Mouse (Mus musculus): ENCODE data around the gene Haus2.
"Not testable (repeated sequence)": the region's sequence is repeated elsewhere in the genome, so short reads cannot be mapped to it uniquely, and the experiment has no call there.

Gene Haus2

GRCm38 (mm10) chr2:120608830-120609723, at the start of gene Haus2, which contains the start of gene Lrrc57:
Gene Haus2 (plus strand): TSS chr2:120609383.
Gene Lrrc57 (minus strand): TSS chr2:120609520.
- in situ Hi-C loops (cut with MboI, MseI) = loop anchor here (25.0 kb wide), 1 partner anchor 922 kb away; the partner anchor contains the start of gene Rtf1

- in situ Hi-C loops (cut with MboI, MseI) = no loop called here
These were observed 47.7 kb upstream of the Haus2 start for GRCm38 (mm10) chr2:120561524-120561923.

- in situ Hi-C loops (cut with MboI, MseI) = no loop called here
These were observed 46.3 kb upstream of the Haus2 start for GRCm38 (mm10) chr2:120562859-120563234.

GRCm38 (mm10) chr2:120563235-120563990, 45.8 kb upstream of the Haus2 start, which contains the start of gene Zfp106:
Gene Zfp106 (minus strand): TSS chr2:120563843.
- in situ Hi-C loops (cut with MboI, MseI) = no loop called here

GRCm38 (mm10) chr2:120564548-120565188, 44.5 kb upstream of the Haus2 start:
- in situ Hi-C loops (cut with MboI, MseI) = not testable (repeated sequence)

GRCm38 (mm10) chr2:120565363-120565762, 43.8 kb upstream of the Haus2 start:
- in situ Hi-C loops (cut with MboI, MseI) = no loop called here

GRCm38 (mm10) chr2:120566886-120567797, 42.0 kb upstream of the Haus2 start, which contains the start of gene Snap23:
Gene Snap23 (plus strand): TSS chr2:120567671.
- in situ Hi-C loops (cut with MboI, MseI) = no loop called here

GRCm38 (mm10) chr2:120567798-120568320, 41.3 kb upstream of the Haus2 start:
- in situ Hi-C loops (cut with MboI, MseI) = no loop called here

- in situ Hi-C loops (cut with MboI, MseI) = no loop called here
These were observed 38.1 kb upstream of the Haus2 start for GRCm38 (mm10) chr2:120571081-120571480.

GRCm38 (mm10) chr2:120572161-120572560, 37.0 kb upstream of the Haus2 start:
- in situ Hi-C loops (cut with MboI, MseI) = not testable (repeated sequence)

GRCm38 (mm10) chr2:120575121-120575520, 34.1 kb upstream of the Haus2 start:
- in situ Hi-C loops (cut with MboI, MseI) = no loop called here

- in situ Hi-C loops (cut with MboI, MseI) = no loop called here
These were observed 33.2 kb upstream of the Haus2 start for GRCm38 (mm10) chr2:120575978-120576377.

- in situ Hi-C loops (cut with MboI, MseI) = no loop called here
These were observed 31.4 kb upstream of the Haus2 start for GRCm38 (mm10) chr2:120577799-120578198.

- in situ Hi-C loops (cut with MboI, MseI) = no loop called here
These were observed 30.9 kb upstream of the Haus2 start for GRCm38 (mm10) chr2:120578286-120578685.

- in situ Hi-C loops (cut with MboI, MseI) = no loop called here
These were observed 19.4 kb upstream of the Haus2 start for GRCm38 (mm10) chr2:120589759-120590158.

- in situ Hi-C loops (cut with MboI, MseI) = no loop called here
These were observed 17.0 kb upstream of the Haus2 start for GRCm38 (mm10) chr2:120592227-120592626.

- in situ Hi-C loops (cut with MboI, MseI) = no loop called here
These were observed 11.4 kb upstream of the Haus2 start for GRCm38 (mm10) chr2:120597734-120598133.

- in situ Hi-C loops (cut with MboI, MseI) = no loop called here
These were observed 9.7 kb upstream of the Haus2 start for GRCm38 (mm10) chr2:120599506-120599905.

- in situ Hi-C loops (cut with MboI, MseI) = loop anchor here (25.0 kb wide), 1 partner anchor 919 kb away; the partner anchor contains the start of gene Rtf1
These were observed 3.0 kb upstream of the Haus2 start for GRCm38 (mm10) chr2:120606021-120606690.

All from T-helper 2 cell (primary cell).